Mouse (Mus musculus) heart, postnatal 36 days (tissue): Measurements from ENCODE around the gene Armc3. TPM values are rescaled to one million over a fixed set of nuclear protein-coding genes. Genes with fewer than 3 reads are reported as not detected.

Experiments used
- DNase-seq, 2 experiments: peaks; one replicate each; pipeline ENCODE4 v3.0.0; 2021 to 2022
- intact Hi-C: fragments of 180-260 bp; cut with DNase I; formaldehyde crosslinking; loops from one replicate; pipeline ENCODE4 v1.15.1; 2025
- total RNA-seq, 2 experiments: library from RNA; stranded (reverse); gene quantifications; 2 replicates each; pipeline ENCODE4 v1.2.3; 2021

The Armc3 gene
- total RNA-seq, 2 experiments from 2014 or later, result not detected

GRCm38 (mm10) chr2:19344636-19345413, 145.7 kb downstream of the Armc3 start:
- DNase-seq, result peak; percentile 85 to 91
- intact Hi-C loops, result loop anchor here (5.0 to 10.0 kb wide), 4 partner anchors 68 to 1920 kb away; no protein-coding TSS in a partner anchor

DNA sequence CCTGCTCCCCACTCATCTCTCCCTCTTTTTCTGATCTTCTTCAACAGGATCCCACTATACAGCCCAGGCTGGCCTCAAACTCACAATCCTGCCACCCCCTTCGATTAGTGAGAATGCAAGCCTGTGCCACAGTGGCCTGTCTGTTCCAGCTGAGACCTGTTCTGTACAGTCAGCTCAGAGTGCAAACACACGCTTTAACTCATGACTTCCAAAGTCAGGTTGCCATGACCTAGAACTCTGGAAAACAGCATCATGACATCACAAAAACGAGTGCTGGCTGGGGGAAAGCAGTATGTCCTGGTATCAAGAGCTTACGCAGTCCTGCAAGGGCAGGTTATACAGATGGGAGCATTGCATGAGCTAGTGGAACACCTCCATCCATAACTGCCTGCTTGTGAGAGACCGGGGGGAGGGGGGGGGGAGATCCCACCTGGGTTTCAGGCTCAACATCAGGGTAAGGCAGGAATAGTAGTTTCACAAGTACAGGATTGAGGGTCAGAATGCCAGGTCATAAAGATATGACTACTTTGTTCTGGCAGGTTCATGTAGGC, 146.4 kb downstream of the Armc3 start:
- intact Hi-C loops, result loop anchor here (10.0 kb wide), 2 partner anchors 961 to 1921 kb away; no protein-coding TSS in a partner anchor
- DNase-seq, result no peak

DNA sequence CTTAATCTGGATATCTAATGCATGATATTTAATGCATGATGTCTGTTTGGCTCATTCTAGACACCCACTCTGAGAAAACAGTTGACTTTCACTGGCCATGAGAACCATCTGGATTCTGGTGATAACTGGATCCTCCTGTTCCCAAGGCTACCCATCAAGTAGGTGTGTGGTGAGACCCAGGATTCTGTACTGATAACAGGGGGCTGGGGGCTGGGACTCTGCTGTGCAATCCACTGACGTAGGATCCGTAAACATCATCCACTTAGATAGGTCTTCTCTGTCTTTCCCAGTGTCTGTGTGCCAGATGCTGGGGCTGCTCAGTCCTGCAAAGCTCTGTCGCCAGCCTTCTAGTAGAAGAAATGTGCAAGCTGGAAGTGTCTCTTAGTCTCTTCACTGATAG, 149.4 kb downstream of the Armc3 start:
- intact Hi-C loops, result loop anchor here (10.0 kb wide), 2 partner anchors 964 to 1924 kb away; no protein-coding TSS in a partner anchor
- DNase-seq, result no peak

DNA sequence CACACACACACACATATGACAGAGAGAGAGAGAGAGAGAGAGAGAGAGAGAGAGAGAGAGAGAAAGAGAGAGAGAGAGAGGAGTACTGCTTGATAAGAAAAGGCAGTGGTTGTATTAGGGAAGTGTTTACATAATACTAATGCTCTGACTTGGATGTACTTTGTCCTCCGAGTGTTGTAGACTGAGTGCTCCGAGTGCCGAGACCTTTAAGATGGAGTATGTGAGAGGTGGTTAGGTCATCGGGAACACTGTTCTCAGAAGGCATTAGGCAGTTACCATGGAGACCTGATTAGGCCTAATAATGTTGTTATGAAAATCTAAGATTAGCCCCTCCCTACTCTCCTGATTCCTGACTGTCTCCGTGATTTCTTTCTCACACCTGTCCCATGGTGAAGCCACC, 151.1 kb downstream of the Armc3 start:
- intact Hi-C loops, result no loop called here
- no peak for DNase-seq

GRCm38 (mm10) chr2:19351615-19352253, 152.6 kb downstream of the Armc3 start:
- intact Hi-C loops, result no loop called here
- no peak for DNase-seq

- DNase-seq, result no peak
- intact Hi-C loops, result no loop called here
These were observed 154.1 kb downstream of the Armc3 start for GRCm38 (mm10) chr2:19353158-19353557.

Other genes with a start within 250 kb of the Armc3 start
- gene Pip4k2a, start 201.2 kb upstream of the Armc3 start, total RNA-seq, result 1 to 10 TPM; 8.0 to 8.6 TPM
- gene 4930426L09Rik, start 201.0 kb upstream of the Armc3 start, total RNA-seq, result under 1 TPM in 1 of 2 experiments, not detected in 1; 0.19 TPM
- 10 to 100 TPM; 64.8 to 68.8 TPM for gene Msrb2, start 172.1 kb downstream of the Armc3 start, total RNA-seq
- gene Ptf1a, start 246.4 kb downstream of the Armc3 start, total RNA-seq, result not detected